Mouse (Mus musculus): ENCODE results near the gene Aox2.

The Aox2 gene

GRCm38 (mm10) chr1:58401396-58401795 is 123.3 kb downstream of the Aox2 start:
- DNase-seq (ENCODE audit: low spot score): no peak

- DNase-seq (ENCODE audit: low spot score): no peak
These were observed 125.6 kb downstream of the Aox2 start for GRCm38 (mm10) chr1:58403745-58404144.

GRCm38 (mm10) chr1:58407321-58407720 is 129.2 kb downstream of the Aox2 start:
- no peak for DNase-seq (ENCODE audit: low spot score)

- no peak for DNase-seq (ENCODE audit: low spot score)
These were observed 130.0 kb downstream of the Aox2 start for GRCm38 (mm10) chr1:58408141-58408540.

GRCm38 (mm10) chr1:58409553-58410197 is 131.5 kb downstream of the Aox2 start:
- peak; percentile 31 for DNase-seq (ENCODE audit: low spot score)

DNA sequence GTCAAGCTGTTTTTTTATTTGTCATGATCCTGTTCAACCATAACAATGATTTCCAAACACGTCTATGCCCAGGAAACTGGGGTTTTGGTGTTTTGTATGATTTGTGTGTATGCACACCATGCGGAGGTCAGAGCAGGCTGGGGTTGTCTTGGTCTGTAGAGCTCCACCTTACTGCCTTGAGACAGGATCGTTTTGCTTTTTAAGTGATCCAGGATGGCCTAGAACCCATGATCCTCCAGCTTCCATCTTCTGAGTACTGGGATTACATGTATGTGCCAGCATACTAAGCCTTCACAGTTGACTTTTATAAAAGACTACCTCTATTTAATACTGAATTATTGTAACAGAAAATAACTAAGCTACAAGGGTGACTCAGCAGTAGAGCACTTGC is 132.1 kb downstream of the Aox2 start:
- peak; percentile 27 for DNase-seq (ENCODE audit: low spot score)

DNA sequence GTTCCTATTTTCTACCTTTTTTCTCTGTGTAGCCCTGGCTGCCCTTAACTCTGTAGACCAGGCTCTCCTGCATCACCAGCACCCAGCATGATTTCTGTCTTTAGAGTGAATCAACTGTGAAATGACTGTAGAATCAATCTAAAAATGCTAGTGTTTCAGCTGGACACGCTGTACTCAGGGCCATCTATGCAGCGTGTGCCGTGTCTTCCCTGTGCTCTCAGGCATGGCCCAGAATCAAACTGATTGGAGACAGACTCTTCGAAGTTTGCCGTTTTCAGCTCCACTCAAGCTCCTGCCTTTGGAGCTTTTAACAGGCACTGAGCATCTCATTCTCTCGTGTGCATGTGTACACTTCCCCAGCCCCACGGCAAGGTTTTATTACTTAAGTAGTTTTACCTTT is 132.7 kb downstream of the Aox2 start:
- DNase-seq (ENCODE audit: low spot score): no peak

DNA sequence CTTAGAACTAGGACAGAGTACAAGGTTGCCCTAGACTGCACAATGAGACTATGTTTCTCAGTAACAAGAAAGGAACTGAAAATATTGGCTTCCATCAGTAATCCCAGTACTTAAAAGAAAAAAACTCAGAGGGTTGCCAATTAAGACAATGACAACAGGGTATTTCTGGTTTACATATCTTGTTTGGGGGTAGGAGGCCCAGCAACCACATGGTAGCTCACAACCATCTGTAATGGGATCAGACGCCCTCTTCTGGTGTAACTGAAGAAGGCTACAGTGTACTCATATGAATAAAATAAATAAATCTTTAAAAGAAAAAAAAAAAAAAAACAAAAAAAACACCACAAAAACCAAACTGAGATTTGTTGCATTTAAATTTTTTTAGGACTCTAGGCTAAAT is 137.3 kb downstream of the Aox2 start:
- DNase-seq (ENCODE audit: low spot score): peak; percentile 50

GRCm38 (mm10) chr1:58416048-58416447 is 137.9 kb downstream of the Aox2 start:
- DNase-seq (ENCODE audit: low spot score): no peak

GRCm38 (mm10) chr1:58420032-58420431 is 141.9 kb downstream of the Aox2 start:
- no peak for DNase-seq (ENCODE audit: low spot score)

GRCm38 (mm10) chr1:58420961-58421360 is 142.8 kb downstream of the Aox2 start:
- peak; percentile 45 for DNase-seq (ENCODE audit: low spot score)

- DNase-seq (ENCODE audit: low spot score): peak; percentile 81
These were observed 144.8 kb downstream of the Aox2 start for GRCm38 (mm10) chr1:58422879-58423278.

- DNase-seq (ENCODE audit: low spot score): peak; percentile 93
These were observed 145.5 kb downstream of the Aox2 start, which contains the start of gene Clk1 for GRCm38 (mm10) chr1:58423371-58424248. TSS of gene Clk1 (minus strand) at chr1:58424066.

GRCm38 (mm10) chr1:58424551-58424950 is 146.4 kb downstream of the Aox2 start:
- no peak for DNase-seq (ENCODE audit: low spot score)
